Comparison of ENCODE assay signal across 15 mouse cellular contexts in genomic region chr17:73640117-73640480, GRCm38 (mm10).
DNase-seq lines count a peak whose midpoint lies in the region; ATAC-seq lines count a peak whose summit lies in the region.
"Had no signal": no experiment of that assay in that cellular context is flagged by ENCODE, and none has a peak within 500 bp of the region (broad histone marks: within the 10 kb centered on the region; RNA-seq: fewer than 3 reads in every experiment).

No protein-coding gene starts in this region.

- 45% methylated on average over 3 of the region's 3 CpGs for whole genome bisulfite sequencing in intestine, embryonic 15.5 days
- 52% methylated on average over 3 of the region's 3 CpGs for WGBS in intestine, embryonic 16.5 days
- 42% methylated on average over 3 of the region's 3 CpGs for WGBS in kidney, embryonic 16.5 days
- WGBS in limb, embryonic 12.5 days: 23% methylated on average over 3 of the region's 3 CpGs

- H3K4me1 ChIP-seq in intestine, embryonic 15.5 days (replicated peaks): 0 out of 2 replicates have a peak, but pooled peaks cover 5% of the 10 kb centered on the region
- no peaks in the 10 kb centered on the region for H3K4me1 ChIP-seq in intestine, embryonic 16.5 days (ENCODE audit: control insufficient read depth, insufficient read depth, low read length)
- peaks cover 16% of the 10 kb centered on the region for H3K4me1 ChIP-seq in kidney, embryonic 16.5 days (ENCODE audit: insufficient read depth, low read length)
- H3K4me1 ChIP-seq in limb, embryonic 12.5 days (replicated peaks): peaks cover 28% of the 10 kb centered on the region
- H3K4me1 ChIP-seq: limb, embryonic 15.5 days had no signal

- DNase-seq in kidney, adult 8-10 months: peak; percentile 55 to 57
- DNase-seq in urinary bladder, postnatal 36 days (ENCODE audit: low spot score in 2 of 2): no peak
- DNase-seq in left cerebral cortex, postnatal 4 days: no peak
- DNase-seq: cerebellum, adult 9-11 months; liver, postnatal 0 days; lung, postnatal 14 days; right cerebral cortex, adult 18-20 months had no signal

- 0 out of 2 replicates have a peak, but pooled peaks have one; percentile 23 for ATAC-seq in intestine, embryonic 15.5 days
- ATAC-seq in intestine, embryonic 16.5 days: no peak
- peak; percentile 89 for ATAC-seq in kidney, embryonic 16.5 days (ENCODE audit: low FRiP score, low TSS enrichment)
- 0 out of 2 replicates have a peak, but pooled peaks have one; percentile 8 for ATAC-seq in limb, embryonic 12.5 days (ENCODE audit: insufficient number of reproducible peaks, insufficient read depth, low FRiP score, low TSS enrichment, low read depth)
- ATAC-seq: forebrain, embryonic 15.5 days; liver, postnatal 0 days had no signal

- no peak overlapping the region for H3K27ac ChIP-seq in intestine, embryonic 15.5 days
- no peak overlapping the region for H3K27ac ChIP-seq in intestine, embryonic 16.5 days (ENCODE audit: low read length)
- H3K27ac ChIP-seq in kidney, embryonic 16.5 days (ENCODE audit: low read length): peak overlapping the region; percentile 91
- H3K27ac ChIP-seq in limb, embryonic 12.5 days: peak overlapping the region; percentile 76; the same call in 1 of the 2 replicates
- H3K27ac ChIP-seq: forebrain, embryonic 15.5 days; left cerebral cortex, adult 2 months; limb, embryonic 15.5 days had no signal

- no peaks in the 10 kb centered on the region for H3K27me3 ChIP-seq in intestine, embryonic 15.5 days (replicated peaks)
- H3K27me3 ChIP-seq in intestine, embryonic 16.5 days (replicated peaks; ENCODE audit: control insufficient read depth, insufficient read depth, low read length): no peaks in the 10 kb centered on the region
- H3K27me3 ChIP-seq in kidney, embryonic 16.5 days (ENCODE audit: insufficient read depth, low read length): no peaks in the 10 kb centered on the region
- H3K27me3 ChIP-seq in limb, embryonic 12.5 days: peaks cover 11% of the 10 kb centered on the region; the same call in 1 of the 2 replicates
- H3K27me3 ChIP-seq: forebrain, embryonic 15.5 days; limb, embryonic 15.5 days had no signal

- H3K4me3 ChIP-seq in intestine, embryonic 15.5 days (replicated peaks): no peak overlapping the region
- no peak overlapping the region for H3K4me3 ChIP-seq in intestine, embryonic 16.5 days (ENCODE audit: low read length)
- no peak overlapping the region for H3K4me3 ChIP-seq in kidney, embryonic 16.5 days (ENCODE audit: low read length)
- H3K4me3 ChIP-seq in limb, embryonic 12.5 days (replicated peaks): no peak overlapping the region
- H3K4me3 ChIP-seq: forebrain, embryonic 15.5 days; left cerebral cortex, adult 2 months; limb, embryonic 15.5 days; myocyte had no signal

- intact Hi-C loops in left cerebral cortex, postnatal 4 days (cut with DNase I): no loop called here

- H3K36me3 ChIP-seq in intestine, embryonic 15.5 days: no peaks in the 10 kb centered on the region
- no peaks in the 10 kb centered on the region for H3K36me3 ChIP-seq in intestine, embryonic 16.5 days (ENCODE audit: control insufficient read depth, insufficient read depth, low read length)
- H3K36me3 ChIP-seq in kidney, embryonic 16.5 days (ENCODE audit: insufficient read depth, low read length): no peaks in the 10 kb centered on the region
- H3K36me3 ChIP-seq in limb, embryonic 12.5 days: no peaks in the 10 kb centered on the region
- H3K36me3 ChIP-seq: forebrain, embryonic 15.5 days; limb, embryonic 15.5 days had no signal

- no peak overlapping the region for H3K9ac ChIP-seq in intestine, embryonic 15.5 days
- H3K9ac ChIP-seq in intestine, embryonic 16.5 days (ENCODE audit: low read depth, low read length): no peak overlapping the region; the same call in 1 of the 2 replicates
- peak overlapping the region; percentile 14; the same call in 1 of the 2 replicates for H3K9ac ChIP-seq in kidney, embryonic 16.5 days (replicated peaks; ENCODE audit: low read length)
- H3K9ac ChIP-seq in limb, embryonic 12.5 days (replicated peaks): no peak overlapping the region
- H3K9ac ChIP-seq: forebrain, embryonic 15.5 days; limb, embryonic 15.5 days; liver, postnatal 0 days had no signal

- no peak overlapping the region for H3K4me2 ChIP-seq in intestine, embryonic 15.5 days (replicated peaks)
- H3K4me2 ChIP-seq in intestine, embryonic 16.5 days (ENCODE audit: low read depth, low read length): no peak overlapping the region
- H3K4me2 ChIP-seq in kidney, embryonic 16.5 days (replicated peaks; ENCODE audit: low read depth, low read length): peak overlapping the region; percentile 28
- peak overlapping the region; percentile 21 for H3K4me2 ChIP-seq in limb, embryonic 12.5 days
- H3K4me2 ChIP-seq: forebrain, embryonic 15.5 days; limb, embryonic 15.5 days had no signal

- H3K9me3 ChIP-seq in intestine, embryonic 15.5 days: no peaks in the 10 kb centered on the region
- H3K9me3 ChIP-seq in intestine, embryonic 16.5 days (ENCODE audit: control insufficient read depth, low read length): no peaks in the 10 kb centered on the region
- H3K9me3 ChIP-seq in kidney, embryonic 16.5 days (ENCODE audit: low read length): no peaks in the 10 kb centered on the region
- peaks cover 3% of the 10 kb centered on the region; the same call in 1 of the 2 replicates for H3K9me3 ChIP-seq in limb, embryonic 12.5 days
- H3K9me3 ChIP-seq: forebrain, embryonic 15.5 days; limb, embryonic 15.5 days had no signal

Comparison
In these comparisons a context has a peak if more than half of its experiments do, and no peak if none do; other contexts are left out.
1. H3K27ac ChIP-seq: peak in kidney, embryonic 16.5 days (single experiment) and limb, embryonic 12.5 days (single experiment); none in intestine, embryonic 15.5 days (single experiment) and intestine, embryonic 16.5 days (single experiment).
2. H3K4me2 ChIP-seq: peak in kidney, embryonic 16.5 days (single experiment) and limb, embryonic 12.5 days (single experiment); none in intestine, embryonic 15.5 days (single experiment) and intestine, embryonic 16.5 days (single experiment).
3. DNase-seq: peak in kidney, adult 8-10 months (2 of 2); none in urinary bladder, postnatal 36 days (0 of 2) and left cerebral cortex, postnatal 4 days (single experiment).